Mouse (Mus musculus) bone marrow macrophage, adult 2 months (primary cell): ENCODE measurements around the gene Rabep1.

Source experiments
- CTCF ChIP-seq: IDR thresholded peaks from 2 replicates; pipeline ENCODE4 v1.5.1; 2012; ENCODE audit warnings: low read depth, mild to moderate bottlenecking, low read length, moderate library complexity
- POLR2A ChIP-seq: IDR thresholded peaks from 2 replicates; pipeline ENCODE4 v1.6.1; 2012; ENCODE audit warnings: mild to moderate bottlenecking, low read depth, low read length, borderline replicate concordance

DNA sequence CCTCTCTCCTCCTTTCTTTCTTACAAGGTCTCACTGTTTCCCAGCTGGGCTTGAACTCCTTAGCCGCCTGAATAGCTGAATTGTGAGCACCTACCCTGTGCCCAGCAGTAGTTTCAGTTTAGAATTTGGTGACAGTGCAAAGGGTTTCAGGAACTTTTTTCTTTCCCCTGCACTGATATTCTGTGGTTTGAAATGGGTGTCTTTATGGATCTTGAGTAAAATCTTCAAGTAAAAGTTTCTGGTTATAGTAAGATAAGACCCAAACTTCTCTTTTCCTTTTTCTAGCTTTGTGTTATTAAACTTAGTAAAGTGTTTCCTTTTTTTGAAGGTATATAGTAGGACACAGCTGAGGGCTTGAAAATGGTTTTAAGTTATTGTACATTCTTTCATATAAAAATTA lies 26.5 kb downstream of the Rabep1 start:
- TF ChIP-seq POLR2A (no peak), CTCF (no peak)
